Mouse (Mus musculus): ENCODE measurements at regions not wholly inside any gene's neighbourhood (a gene's known extent, or its start where the extent isn't known, plus 50 kb on each side); places are given as distances from the start of the nearest gene placed in this dataset.
A peak's percentile ranks its signal among the peaks of the same experiment; 100 is the strongest.

DNA sequence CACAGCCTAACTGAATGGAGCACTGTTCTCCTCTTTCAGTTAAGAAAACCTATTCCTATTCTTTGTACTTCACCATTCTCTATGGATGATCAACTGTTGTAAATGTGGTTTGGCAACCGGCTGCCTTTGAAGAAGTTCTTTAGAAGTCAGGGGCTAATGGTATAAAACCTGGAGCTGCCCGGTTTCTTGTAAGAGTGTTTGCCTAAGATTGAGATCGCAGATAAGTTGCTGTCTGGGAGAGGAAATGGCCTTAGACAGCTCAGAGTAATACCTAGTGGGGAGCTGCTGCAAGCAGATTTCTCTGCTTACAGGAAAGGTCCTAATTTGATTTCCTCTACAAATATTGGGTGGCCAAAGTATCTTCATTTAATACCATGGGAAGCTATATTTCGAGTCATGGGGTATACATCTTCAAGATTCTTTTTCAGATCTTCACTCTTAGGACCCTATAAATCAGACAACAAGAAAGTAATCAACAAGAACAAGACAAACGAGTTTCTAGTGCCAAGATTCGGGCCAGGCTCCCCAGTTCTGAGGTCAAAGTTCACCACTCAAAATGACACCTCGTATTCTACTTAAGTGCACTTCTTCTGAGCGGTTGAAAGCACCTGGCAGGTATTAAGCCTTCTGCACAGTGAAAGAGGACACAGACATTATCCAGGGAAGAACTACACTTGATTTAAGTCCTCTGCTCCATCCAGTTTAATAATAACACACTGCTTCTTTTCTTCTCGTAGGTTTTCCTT is 702.6 kb downstream of the Slc22a22 start:
- no peak for TF ChIP-seq CTCF (IDR thresholded peaks at IDR 0.05; ENCODE audit: low read depth, low read length)
- DNase-seq (ENCODE audit: extremely low read depth, low read depth, low spot score) = no peak

DNA sequence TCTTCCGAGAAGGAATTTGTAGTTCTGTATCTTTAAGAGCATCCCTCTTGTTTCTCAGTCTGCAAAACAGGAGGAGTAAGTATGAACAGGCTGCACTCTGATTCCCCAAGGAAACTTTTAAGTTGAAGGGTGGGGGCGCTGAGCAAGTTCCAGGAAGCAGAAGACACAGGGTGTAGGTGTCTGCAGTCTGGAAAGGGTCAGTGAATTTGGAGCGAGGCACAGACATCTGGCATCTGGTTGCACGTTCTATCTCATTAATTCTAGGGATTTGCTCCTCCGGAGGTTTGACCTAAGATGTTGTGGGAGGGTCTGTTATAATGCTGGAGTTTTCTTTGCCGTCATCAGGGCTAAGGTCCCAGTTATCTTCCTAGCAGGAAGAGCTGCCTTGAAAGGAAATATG is 711.1 kb downstream of the Slc22a22 start:
- TF ChIP-seq POLR2A (IDR thresholded peaks at IDR 0.05; ENCODE audit: extremely low read depth, insufficient read depth, low read length) (no peak), CTCF (IDR thresholded peaks at IDR 0.05; ENCODE audit: low read depth, low read length) (no peak)
- 76% methylated on average over 6 of the region's 6 CpGs for WGBS

More for the DNA sequence above, 702.6 kb downstream of the Slc22a22 start:
- Histone ChIP-seq H3K4me3 (ENCODE audit: insufficient read depth, low read depth, low read length) (no peak overlapping the region), H3K27me3 (ENCODE audit: control insufficient read depth, insufficient read depth, low read length) (0 out of 2 replicates have a peak, but pooled peaks cover 2% of the 10 kb centered on the region), H3K36me3 (ENCODE audit: control insufficient read depth, insufficient read depth, low read length) (no peaks in the 10 kb centered on the region), H3K27ac (replicated peaks; ENCODE audit: insufficient read depth, low read depth, low read length) (no peak overlapping the region), H3K79me2 (ENCODE audit: control insufficient read depth, insufficient read depth, low read length) (no peaks in the 10 kb centered on the region), H3K9ac (ENCODE audit: low read depth, low read length) (no peak overlapping the region), H3K4me1 (ENCODE audit: control insufficient read depth, insufficient read depth, low read length) (no peaks in the 10 kb centered on the region)
- WGBS = 25% methylated on average over 9 of the region's 9 CpGs

DNA sequence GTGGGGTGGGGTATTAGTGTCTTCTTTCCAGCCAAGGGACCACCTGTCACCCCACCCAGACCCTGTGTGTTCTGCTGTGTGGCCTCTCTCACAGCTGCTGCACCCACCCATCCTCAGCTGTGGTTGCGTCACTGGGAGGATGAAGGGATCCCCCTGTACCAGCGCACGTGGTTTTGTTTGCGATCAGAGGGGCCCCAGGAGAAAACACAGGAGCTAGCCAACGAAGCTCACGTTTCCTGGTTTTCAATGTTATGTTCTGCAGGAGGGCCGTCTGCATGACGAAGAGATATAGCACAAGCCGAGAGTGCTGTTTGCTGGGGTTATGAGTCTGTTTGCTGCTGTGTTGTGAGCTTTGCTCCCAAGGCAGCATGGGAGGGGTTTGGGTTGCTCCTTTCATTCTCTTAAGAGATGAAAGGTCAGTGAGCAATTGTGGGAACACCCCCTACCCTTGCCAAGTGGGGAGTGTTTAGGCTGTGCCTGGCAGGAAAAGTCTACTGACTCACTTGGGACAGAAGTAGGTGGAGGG is 712.4 kb downstream of the Slc22a22 start:
- H3K27me3 ChIP-seq (ENCODE audit: control insufficient read depth, insufficient read depth, low read length) = no peaks in the 10 kb centered on the region
- H3K27ac ChIP-seq (replicated peaks; ENCODE audit: insufficient read depth, low read depth, low read length) = no peak overlapping the region
- TF ChIP-seq POLR2A (IDR thresholded peaks at IDR 0.05; ENCODE audit: extremely low read depth, insufficient read depth, low read length) (no peak), CTCF (IDR thresholded peaks at IDR 0.05; ENCODE audit: low read depth, low read length) (no peak)
- H3K36me3 ChIP-seq (ENCODE audit: control insufficient read depth, insufficient read depth, low read length) = no peaks in the 10 kb centered on the region
- no peaks in the 10 kb centered on the region for H3K4me1 ChIP-seq (ENCODE audit: control insufficient read depth, insufficient read depth, low read length)
- 13% methylated on average over 9 of the region's 9 CpGs for WGBS
- no peaks in the 10 kb centered on the region for H3K79me2 ChIP-seq (ENCODE audit: control insufficient read depth, insufficient read depth, low read length)
- H3K9ac ChIP-seq (ENCODE audit: low read depth, low read length) = no peak overlapping the region
- peak; percentile 44 for DNase-seq (ENCODE audit: extremely low read depth, low read depth, low spot score)
- no peak overlapping the region for H3K4me3 ChIP-seq (ENCODE audit: insufficient read depth, low read depth, low read length)

More for the DNA sequence above, 711.1 kb downstream of the Slc22a22 start:
- no peak for DNase-seq (ENCODE audit: extremely low read depth, low read depth, low spot score)
- no peak overlapping the region for H3K27ac ChIP-seq (replicated peaks; ENCODE audit: insufficient read depth, low read depth, low read length)
- no peaks in the 10 kb centered on the region for H3K79me2 ChIP-seq (ENCODE audit: control insufficient read depth, insufficient read depth, low read length)
- no peak overlapping the region for H3K4me3 ChIP-seq (ENCODE audit: insufficient read depth, low read depth, low read length)
- no peak overlapping the region for H3K9ac ChIP-seq (ENCODE audit: low read depth, low read length)
- no peaks in the 10 kb centered on the region for H3K27me3 ChIP-seq (ENCODE audit: control insufficient read depth, insufficient read depth, low read length)
- H3K4me1 ChIP-seq (ENCODE audit: control insufficient read depth, insufficient read depth, low read length) = no peaks in the 10 kb centered on the region
- H3K36me3 ChIP-seq (ENCODE audit: control insufficient read depth, insufficient read depth, low read length) = no peaks in the 10 kb centered on the region

DNA sequence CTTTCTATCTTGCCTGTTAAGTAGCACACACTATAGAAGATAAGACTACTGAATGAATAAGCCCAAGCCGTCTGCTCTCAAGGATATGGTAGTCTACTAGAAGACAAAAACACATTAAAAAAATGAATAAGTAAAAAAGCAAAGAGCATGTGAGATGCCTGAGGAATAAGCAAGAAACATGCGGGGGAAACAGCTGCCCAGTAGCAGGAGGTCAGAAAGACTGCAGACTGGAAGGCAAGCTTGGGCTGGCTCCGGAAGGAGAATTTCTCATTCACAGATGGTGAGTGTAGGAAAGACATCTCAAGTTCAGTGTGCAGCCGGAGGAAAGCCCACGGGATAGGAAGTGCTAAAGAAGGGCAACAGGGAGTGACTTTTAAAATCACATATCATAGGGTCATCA is 713.4 kb downstream of the Slc22a22 start:
- 67% methylated on average over 5 of the region's 5 CpGs for WGBS
- no peaks in the 10 kb centered on the region for H3K79me2 ChIP-seq (ENCODE audit: control insufficient read depth, insufficient read depth, low read length)
- no peak for DNase-seq (ENCODE audit: extremely low read depth, low read depth, low spot score)

DNA sequence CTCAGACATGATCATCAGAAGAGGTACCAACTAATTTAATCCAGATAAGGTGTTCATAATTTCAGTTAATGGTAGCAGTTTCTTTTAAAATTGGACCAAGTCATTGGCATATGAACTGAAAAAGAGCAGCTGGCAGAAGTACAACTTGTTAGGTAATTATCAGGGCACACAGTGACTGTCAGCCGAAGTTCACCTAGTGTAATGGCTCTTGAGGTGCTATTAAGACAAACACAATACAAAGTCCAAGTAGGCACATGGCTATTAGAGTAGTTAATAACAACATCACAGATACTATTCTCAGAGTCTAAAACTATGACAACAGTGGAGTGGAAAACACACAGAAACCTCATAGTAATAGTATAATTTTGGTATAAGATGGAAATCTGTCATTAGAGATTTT is 730.7 kb downstream of the Slc22a22 start:
- 17% methylated on average over 1 of the region's 1 CpGs for WGBS
- peak; percentile 78 for DNase-seq (ENCODE audit: extremely low read depth, low read depth, low spot score)

More for the DNA sequence above, 713.4 kb downstream of the Slc22a22 start:
- TF ChIP-seq POLR2A (IDR thresholded peaks at IDR 0.05; ENCODE audit: extremely low read depth, insufficient read depth, low read length) (no peak), CTCF (IDR thresholded peaks at IDR 0.05; ENCODE audit: low read depth, low read length) (no peak)
- Histone ChIP-seq H3K27me3 (ENCODE audit: control insufficient read depth, insufficient read depth, low read length) (no peaks in the 10 kb centered on the region), H3K4me1 (ENCODE audit: control insufficient read depth, insufficient read depth, low read length) (no peaks in the 10 kb centered on the region), H3K9ac (ENCODE audit: low read depth, low read length) (no peak overlapping the region), H3K36me3 (ENCODE audit: control insufficient read depth, insufficient read depth, low read length) (no peaks in the 10 kb centered on the region), H3K27ac (replicated peaks; ENCODE audit: insufficient read depth, low read depth, low read length) (no peak overlapping the region), H3K4me3 (ENCODE audit: insufficient read depth, low read depth, low read length) (no peak overlapping the region)

DNA sequence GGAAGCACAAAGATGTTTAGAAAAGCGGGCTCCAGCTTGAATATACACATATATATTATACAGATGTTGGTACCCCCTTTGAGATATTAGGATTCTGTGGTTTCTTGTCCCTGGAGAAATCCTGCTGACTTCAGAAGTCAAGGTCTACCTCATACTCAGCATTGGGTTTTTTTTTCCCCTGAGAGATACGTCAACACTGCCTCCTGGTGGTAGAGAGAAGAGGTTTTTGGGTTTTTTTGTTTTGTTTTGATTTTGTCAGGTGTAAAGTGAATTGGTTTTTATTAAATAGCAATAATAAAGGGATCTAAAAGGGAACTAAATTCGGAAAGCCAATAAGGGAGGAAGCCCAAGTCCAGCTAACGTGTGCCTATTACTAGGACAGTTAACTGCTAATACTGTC is 732.5 kb downstream of the Slc22a22 start:
- TF ChIP-seq CTCF (IDR thresholded peaks at IDR 0.05; ENCODE audit: low read depth, low read length) (no peak), POLR2A (IDR thresholded peaks at IDR 0.05; ENCODE audit: extremely low read depth, insufficient read depth, low read length) (no peak)
- Histone ChIP-seq H3K36me3 (ENCODE audit: control insufficient read depth, insufficient read depth, low read length) (no peaks in the 10 kb centered on the region), H3K4me3 (ENCODE audit: insufficient read depth, low read depth, low read length) (no peak overlapping the region), H3K27me3 (ENCODE audit: control insufficient read depth, insufficient read depth, low read length) (no peaks in the 10 kb centered on the region), H3K27ac (replicated peaks; ENCODE audit: insufficient read depth, low read depth, low read length) (no peak overlapping the region), H3K4me1 (ENCODE audit: control insufficient read depth, insufficient read depth, low read length) (no peaks in the 10 kb centered on the region), H3K9ac (ENCODE audit: low read depth, low read length) (no peak overlapping the region), H3K79me2 (ENCODE audit: control insufficient read depth, insufficient read depth, low read length) (no peaks in the 10 kb centered on the region)
- peak; percentile 18 for DNase-seq (ENCODE audit: extremely low read depth, low read depth, low spot score)
- 31% methylated on average over 4 of the region's 4 CpGs for WGBS

More for the DNA sequence above, 730.7 kb downstream of the Slc22a22 start:
- H3K36me3 ChIP-seq (ENCODE audit: control insufficient read depth, insufficient read depth, low read length) = no peaks in the 10 kb centered on the region
- H3K4me3 ChIP-seq (ENCODE audit: insufficient read depth, low read depth, low read length) = no peak overlapping the region
- no peak overlapping the region for H3K27ac ChIP-seq (replicated peaks; ENCODE audit: insufficient read depth, low read depth, low read length)
- no peaks in the 10 kb centered on the region for H3K4me1 ChIP-seq (ENCODE audit: control insufficient read depth, insufficient read depth, low read length)
- no peak overlapping the region for H3K9ac ChIP-seq (ENCODE audit: low read depth, low read length)
- no peaks in the 10 kb centered on the region for H3K79me2 ChIP-seq (ENCODE audit: control insufficient read depth, insufficient read depth, low read length)
- H3K27me3 ChIP-seq (ENCODE audit: control insufficient read depth, insufficient read depth, low read length) = no peaks in the 10 kb centered on the region
- TF ChIP-seq POLR2A (IDR thresholded peaks at IDR 0.05; ENCODE audit: extremely low read depth, insufficient read depth, low read length) = no peak
- no peak for TF ChIP-seq CTCF (IDR thresholded peaks at IDR 0.05; ENCODE audit: low read depth, low read length)
